Mouse (Mus musculus) ES-E14 (cell line): ENCODE data around the gene Lztr1.

Source experiments
- CHD2 ChIP-seq: IDR thresholded peaks from 2 replicates; pipeline ENCODE4 v1.6.1; 2014; ENCODE audit warnings: mild to moderate bottlenecking, low read depth, low read length, inconsistent platforms
- HCFC1 ChIP-seq: IDR thresholded peaks from 2 replicates; pipeline ENCODE4 v1.6.1; 2012; ENCODE audit warnings: low read length, inconsistent platforms, borderline replicate concordance; ENCODE audit not compliant: insufficient read depth
- MAFK ChIP-seq: IDR thresholded peaks from 2 replicates; pipeline ENCODE4 v1.6.1; 2014; ENCODE audit warnings: mild to moderate bottlenecking, low read depth, low read length, inconsistent platforms; ENCODE audit not compliant: insufficient read depth
- ZC3H11A ChIP-seq: IDR thresholded peaks from 2 replicates; pipeline ENCODE4 v1.6.1; 2012; ENCODE audit warnings: low read depth, mild to moderate bottlenecking, inconsistent platforms, low read length, borderline replicate concordance

DNA sequence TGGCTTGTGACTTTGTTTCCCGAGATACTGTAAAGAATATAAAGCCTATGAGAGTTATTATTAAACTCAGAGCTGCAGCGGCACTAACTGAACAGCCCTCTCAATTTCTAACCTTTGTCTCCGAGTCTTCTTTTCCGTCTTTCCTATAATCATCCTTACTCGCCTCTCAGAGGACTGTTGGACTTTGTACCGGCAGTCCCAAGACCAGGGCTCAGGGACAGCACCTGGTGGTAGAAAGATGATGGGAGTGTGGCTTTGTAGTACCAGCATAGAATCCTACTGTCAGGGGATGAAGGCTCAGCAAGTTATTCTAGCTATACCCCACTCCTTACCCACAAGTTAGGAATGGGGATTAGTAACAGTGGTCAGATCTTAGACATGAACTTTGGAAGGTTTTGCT lies 17.7 kb downstream of the Lztr1 start:
- TF ChIP-seq MAFK (no peak), CHD2 (no peak), ZC3H11A (no peak), HCFC1 (no peak)
